Mouse (Mus musculus) brain, adult 2 months (tissue): ENCODE results near the gene Copg1.
"Not testable (repeated sequence)": the region's sequence is repeated elsewhere in the genome, so short reads cannot be mapped to it uniquely, and the experiment has no call there.

Source experiments
- DNase-seq: peaks from one replicate; pipeline ENCODE4 v3.0.0; 2011; ENCODE audit warnings: low read depth, low spot score

The Copg1 gene

DNA sequence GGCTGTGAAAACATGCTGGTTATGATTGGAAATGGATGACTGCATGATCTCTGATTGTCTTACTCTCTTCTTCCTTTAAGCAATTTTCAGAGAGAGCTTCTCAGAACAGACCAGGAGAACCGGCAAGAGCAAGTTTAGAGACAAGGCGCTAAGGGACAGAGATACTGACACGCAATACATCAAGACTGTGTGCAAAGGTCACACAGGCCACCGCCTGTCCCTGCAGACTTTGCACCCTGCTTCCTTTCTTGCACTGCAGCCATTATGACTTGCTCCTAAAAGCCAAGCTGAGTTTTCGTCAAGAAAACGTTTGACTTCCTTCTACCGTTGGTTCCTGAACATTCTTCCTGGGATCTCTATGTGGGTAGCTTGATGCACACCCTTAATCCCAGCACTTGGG, 12.1 kb upstream of the Copg1 start:
- no peak for DNase-seq

GRCm38 (mm10) chr6:87876068-87876643, 11.5 kb upstream of the Copg1 start:
- DNase-seq = no peak

- DNase-seq = no peak
Observed at GRCm38 (mm10) chr6:87879010-87879409, 8.6 kb upstream of the Copg1 start.

DNA sequence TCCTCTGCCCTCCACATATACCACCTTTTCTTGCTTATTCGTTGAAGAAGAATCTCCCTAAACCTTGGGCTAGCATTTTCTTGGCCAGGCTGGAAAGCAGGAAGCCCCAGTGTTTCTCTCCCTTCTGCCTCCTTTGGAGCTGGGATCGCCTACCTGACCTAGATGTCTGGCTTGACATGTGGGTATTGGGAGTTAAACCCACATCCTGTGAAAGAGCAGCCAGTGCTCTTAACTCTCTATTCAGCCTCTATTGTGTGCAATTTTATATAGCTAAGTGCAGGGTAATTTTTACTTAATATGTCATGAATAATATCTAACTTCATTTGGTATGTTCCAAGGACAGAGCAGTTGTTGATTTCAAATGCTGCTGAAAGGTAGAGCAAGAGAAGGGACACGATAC, 8.0 kb upstream of the Copg1 start:
- no peak for DNase-seq

DNA sequence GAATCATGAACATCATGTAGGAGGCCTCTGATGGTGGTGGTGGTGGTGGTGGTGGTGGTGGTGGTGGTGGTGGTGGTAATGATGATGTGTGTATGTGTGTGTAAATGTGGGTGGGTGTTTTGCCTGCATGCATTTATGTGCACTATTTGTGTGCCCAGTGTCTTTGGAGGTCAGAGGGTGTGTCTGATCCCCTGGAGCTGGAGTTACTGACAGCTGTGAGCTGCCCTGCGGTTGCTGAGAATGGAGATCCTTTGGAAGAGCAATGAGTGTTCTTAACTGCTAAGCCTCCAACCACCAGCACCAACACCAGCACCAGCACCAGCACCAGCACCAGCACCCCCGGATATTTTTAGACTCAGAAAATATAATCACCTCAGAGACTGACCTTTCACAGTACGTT, 5.4 kb upstream of the Copg1 start:
- DNase-seq = no peak

DNA sequence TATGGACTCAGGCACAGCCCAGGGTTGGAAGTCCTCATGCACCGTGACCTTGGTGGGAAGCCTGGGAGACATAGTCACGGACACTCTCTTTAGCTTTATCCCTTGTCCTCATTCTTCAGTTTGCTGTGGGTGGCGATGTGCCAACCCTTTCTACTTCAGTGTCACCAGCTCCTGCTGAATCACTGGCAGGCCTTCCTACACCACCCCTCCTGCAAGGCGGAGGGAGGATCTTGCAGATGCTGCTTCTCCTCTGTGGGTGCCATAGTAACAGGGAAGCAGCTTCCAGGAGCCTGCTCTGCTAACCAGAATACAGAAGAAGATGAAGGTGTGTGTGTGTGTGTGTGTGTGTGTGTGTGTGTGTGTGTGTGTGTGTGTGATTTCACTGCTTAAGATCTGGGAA, 4.8 kb upstream of the Copg1 start:
- DNase-seq = peak; percentile 97

DNA sequence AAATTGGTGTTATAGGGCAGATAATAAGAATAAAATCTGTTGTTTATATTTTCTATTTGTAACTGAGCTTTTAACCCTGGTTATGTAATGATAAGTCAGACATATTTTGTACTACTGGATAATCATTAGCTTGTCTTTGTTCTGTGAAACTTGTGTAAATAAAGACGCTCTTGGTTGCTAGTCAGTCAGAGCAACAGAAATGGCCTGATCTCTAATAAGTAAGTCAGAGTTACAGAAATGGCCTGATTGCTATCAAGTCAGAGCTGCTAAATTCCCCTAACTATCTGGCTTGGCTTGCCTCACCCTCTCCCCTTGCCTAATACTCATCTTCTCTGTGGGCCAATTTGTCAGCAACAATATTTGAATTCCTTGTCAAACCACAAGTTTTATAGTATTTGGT, 893 bp upstream of the Copg1 start:
- no peak for DNase-seq

GRCm38 (mm10) chr6:87893931-87894330, 6.3 kb downstream of the Copg1 start:
- DNase-seq = peak; percentile 81

DNA sequence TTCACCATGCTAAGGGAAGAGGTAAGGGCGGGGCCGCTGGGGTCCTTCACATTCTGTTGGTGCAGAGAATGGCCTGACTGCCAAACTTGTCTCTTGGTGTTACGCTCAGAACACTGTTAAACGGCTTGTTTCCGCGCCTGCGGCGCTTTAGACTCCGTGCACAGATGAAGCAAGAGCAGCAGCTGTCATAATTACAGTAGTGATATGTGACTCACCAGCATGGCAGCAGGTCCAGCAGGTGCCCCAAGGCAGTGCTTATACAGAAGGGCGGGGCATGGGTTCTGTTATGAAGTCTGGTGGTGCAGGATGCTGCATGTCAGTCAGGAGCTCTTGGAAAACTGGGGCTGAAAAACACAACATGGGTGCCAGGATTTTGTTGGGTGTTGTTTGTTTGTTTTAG, 10.4 kb downstream of the Copg1 start:
- peak; percentile 41 for DNase-seq

- DNase-seq = no peak
Observed at GRCm38 (mm10) chr6:87906632-87907031, 19.0 kb downstream of the Copg1 start.

- peak; percentile 73 for DNase-seq
Observed at GRCm38 (mm10) chr6:87909181-87909580, 21.6 kb downstream of the Copg1 start.

DNA sequence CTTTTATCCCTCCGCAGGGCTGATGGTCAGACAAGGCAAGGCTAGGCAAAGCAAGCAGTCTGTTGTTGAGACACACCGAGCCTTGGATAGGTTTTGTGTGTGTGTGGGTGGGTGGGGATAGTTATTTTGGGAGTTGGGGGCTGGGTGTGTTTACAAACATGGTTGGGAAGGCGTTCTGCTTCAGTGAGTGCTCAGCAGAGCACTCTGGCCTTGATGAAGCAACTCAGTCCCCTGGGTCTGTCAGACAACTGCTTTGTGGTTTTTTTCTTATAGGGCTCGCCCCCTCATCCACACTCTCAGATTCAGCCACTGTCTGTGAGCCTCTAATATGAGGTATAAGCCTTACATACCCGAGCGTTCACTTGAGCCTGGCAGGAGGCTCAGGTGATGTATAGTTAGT, 23.9 kb downstream of the Copg1 start:
- DNase-seq = peak; percentile 39

GRCm38 (mm10) chr6:87913661-87914325, 26.2 kb downstream of the Copg1 start, which contains the start of gene Hmces:
Gene Hmces, plus strand, starts transcription at chr6:87913935.
- peak; percentile 91 for DNase-seq

DNA sequence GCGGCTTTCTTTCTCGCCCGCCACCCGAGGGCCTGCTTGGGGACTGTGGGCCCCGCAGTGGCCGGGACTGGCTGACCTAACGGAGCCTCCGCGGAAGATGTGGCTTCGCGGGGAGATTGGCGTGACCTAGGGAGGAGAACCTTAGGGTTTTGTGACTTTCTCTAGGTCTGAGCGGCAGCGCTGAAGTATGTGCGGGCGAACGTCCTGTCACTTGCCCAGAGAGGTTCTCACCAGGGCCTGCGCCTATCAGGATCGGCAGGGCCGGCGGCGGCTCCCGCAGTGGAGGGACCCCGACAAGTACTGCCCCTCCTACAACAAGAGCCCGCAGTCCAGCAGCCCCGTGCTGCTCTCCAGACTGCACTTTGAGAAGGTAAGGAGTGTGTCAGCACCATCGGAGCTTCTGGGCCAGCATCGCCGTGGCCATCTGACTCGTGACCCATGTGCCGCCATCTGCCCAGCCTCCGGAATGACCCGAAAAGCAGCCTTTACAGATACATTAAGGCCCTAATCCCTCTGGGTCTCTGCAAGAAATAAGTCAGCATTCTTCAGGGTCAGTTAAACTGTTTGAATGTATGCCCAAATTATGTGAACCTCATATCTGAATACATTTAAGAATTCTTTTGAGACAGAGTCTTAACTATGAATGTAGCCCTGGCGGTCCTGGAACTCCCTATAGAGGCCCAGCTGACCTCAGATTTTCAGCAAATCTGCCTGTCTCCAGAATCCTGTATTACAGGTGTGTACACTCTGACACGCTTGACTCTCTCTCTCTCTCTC, 26.9 kb downstream of the Copg1 start:
- DNase-seq = peak; percentile 62

- peak; percentile 43 for DNase-seq
Observed at GRCm38 (mm10) chr6:87915939-87916338, 28.3 kb downstream of the Copg1 start.

- DNase-seq = no peak
Observed at GRCm38 (mm10) chr6:87921201-87921600, 33.6 kb downstream of the Copg1 start.

- DNase-seq = no peak
Observed at GRCm38 (mm10) chr6:87923624-87924023, 36.0 kb downstream of the Copg1 start.

DNA sequence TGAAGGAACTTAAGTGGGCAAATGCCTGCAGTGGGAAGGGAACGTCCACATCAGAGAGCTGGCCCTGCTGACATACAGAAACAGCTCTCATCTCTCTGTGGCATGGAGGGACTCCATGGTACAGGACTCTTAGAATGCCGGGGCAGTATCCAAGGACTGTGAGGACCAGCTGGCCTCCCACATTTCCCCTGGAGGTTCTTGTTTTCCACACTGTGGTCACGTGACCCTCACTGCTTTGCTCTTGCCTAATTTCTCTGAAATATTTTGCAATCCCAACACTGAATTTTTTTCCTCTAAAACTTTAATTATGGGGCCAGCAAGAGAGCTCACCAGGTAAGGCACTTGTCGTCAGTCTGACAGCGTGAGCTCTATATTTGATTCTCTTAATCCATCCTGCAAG, 47.4 kb downstream of the Copg1 start:
- DNase-seq = no peak

GRCm38 (mm10) chr6:87937178-87937788, 49.7 kb downstream of the Copg1 start:
- DNase-seq = peak; percentile 15

DNA sequence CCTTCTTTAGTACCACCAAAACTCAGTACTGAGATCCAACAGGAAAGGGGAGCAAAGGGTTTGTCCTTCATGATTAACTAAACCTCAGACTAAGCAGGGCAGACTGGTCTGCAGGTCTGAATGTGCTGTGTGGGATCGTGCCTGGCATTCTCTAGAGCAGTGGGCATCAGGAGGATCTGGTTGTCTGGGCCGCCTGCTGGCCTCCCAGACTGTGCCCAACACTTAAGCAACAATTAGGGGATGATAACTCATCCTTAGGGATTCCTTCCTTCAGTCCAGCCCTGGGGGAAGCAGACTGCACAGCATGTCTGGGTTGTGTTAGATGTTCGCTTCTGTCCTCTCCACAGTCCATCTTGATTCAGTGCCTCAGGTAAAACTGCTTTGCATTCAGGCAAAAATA, 51.3 kb downstream of the Copg1 start:
- DNase-seq = no peak

- DNase-seq = no peak
Observed at GRCm38 (mm10) chr6:87942179-87942578, 54.6 kb downstream of the Copg1 start.

- not testable (repeated sequence) for DNase-seq
Observed at GRCm38 (mm10) chr6:87962457-87962856, 74.8 kb downstream of the Copg1 start.
